Mouse (Mus musculus): Measurements from ENCODE around the gene Rapgefl1.
"Not testable (repeated sequence)": the region's sequence is repeated elsewhere in the genome, so short reads cannot be mapped to it uniquely, and the experiment has no call there.

Gene Rapgefl1

DNA sequence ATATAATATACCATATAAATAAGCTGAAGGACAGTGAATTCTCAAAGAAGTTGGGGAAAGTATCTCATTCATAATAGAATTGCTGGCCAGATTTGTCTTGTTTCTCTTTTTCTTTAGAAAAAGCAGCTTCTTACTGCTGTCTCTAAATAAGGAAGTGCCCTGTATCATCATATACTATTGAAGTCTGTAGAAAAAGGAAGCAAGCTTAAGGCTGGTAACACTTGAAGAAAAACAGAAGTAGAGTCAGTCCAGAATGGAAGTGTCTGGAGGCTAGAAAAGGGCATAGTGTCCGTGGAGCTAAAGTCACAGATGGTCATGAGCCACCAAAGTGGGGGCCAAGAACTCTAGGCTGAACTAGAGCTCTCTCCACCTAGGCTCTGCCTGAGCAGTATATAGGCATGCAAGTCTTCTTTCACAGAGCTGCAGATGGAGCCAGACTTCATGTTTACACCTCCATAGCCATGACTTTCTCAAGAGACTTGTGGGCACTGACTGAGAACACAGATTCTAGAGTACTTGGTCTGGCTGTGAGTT lies 19.8 kb upstream of the Rapgefl1 start:
- DNase-seq, result no peak

- DNase-seq, result no peak
Observed at GRCm38 (mm10) chr11:98820968-98821367, 15.6 kb upstream of the Rapgefl1 start.

- not testable (repeated sequence) for DNase-seq
Observed at GRCm38 (mm10) chr11:98826071-98826470, 10.5 kb upstream of the Rapgefl1 start.

DNA sequence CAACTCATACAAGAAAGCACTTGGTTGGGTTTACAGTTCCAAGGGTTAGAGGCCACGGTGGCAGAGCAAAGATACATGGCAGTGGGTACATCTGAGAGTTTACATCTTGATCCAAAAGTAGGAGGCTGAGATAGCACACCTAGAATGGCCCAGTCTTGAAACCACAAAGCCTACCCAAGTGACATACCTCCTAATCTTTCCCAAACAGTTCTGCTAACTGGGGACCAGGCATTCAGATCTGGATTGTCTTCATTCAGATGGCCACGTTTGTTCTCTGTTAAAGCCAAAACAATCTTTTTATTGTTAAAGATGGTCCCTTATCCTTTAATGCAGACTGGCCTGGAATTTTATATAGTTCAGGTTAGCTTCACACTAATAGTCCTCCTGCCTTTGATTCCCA lies 8.7 kb upstream of the Rapgefl1 start:
- DNase-seq, result no peak

GRCm38 (mm10) chr11:98829091-98829775 lies 7.4 kb upstream of the Rapgefl1 start:
- DNase-seq, result no peak

DNA sequence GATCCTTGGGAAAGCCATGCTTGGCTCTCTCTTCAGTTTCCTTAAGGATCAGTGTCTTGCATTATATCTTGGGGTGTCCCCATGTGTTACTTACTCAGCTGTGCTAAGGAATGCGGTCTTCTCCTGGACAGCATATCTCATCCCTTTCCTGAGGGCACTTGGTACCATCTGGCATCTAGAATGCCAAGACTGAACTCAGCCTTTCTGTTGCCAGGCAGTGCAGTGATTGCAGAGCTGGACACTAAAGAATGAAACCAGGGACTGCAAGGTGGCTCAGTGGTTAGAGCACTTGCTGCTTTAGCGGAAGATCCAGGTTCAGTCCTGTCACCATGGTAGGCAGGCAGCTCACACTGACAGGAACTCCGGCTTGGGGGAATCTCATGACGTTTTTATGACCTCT lies 6.7 kb upstream of the Rapgefl1 start:
- DNase-seq, result no peak

DNA sequence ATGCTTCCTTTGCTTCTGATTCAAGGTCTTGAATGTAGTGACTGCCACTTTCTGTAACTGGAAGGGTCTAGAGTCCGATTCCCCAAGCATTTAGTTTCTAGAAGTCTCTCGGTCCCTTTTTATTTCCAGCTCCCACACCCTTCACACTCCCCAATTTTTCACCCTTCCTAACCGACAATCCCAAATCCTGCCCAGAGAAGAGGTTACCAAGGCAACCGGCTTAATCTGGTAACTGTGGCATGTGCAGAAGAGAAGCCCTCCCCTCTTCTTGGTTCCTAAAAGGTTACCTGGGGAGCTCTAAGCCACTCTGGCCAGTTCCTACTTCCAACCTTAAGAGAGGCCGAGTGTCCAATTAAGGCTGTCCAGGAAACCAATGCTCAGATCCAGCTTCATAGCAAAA lies 1.3 kb upstream of the Rapgefl1 start:
- DNase-seq, result no peak

DNA sequence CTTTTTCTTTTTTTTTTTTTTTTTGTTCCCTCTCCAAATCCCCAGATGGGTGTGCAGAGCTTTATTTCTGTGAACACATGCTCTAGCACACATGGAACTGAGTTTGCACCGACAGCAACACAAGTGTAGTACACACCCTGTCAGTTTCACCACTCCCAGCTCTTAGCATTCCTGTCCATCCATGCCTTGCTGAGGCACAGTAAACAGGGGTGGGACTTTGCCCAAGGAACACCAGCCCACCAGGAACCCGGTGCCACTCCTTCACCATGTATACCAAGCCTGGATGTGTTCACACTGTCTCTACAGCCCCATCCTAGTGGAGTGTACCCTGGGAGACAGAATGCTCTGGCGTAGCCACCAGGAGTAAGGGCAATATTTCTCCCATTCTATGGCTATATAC lies 860 bp upstream of the Rapgefl1 start:
- DNase-seq, result no peak

- no peak for DNase-seq
Observed at GRCm38 (mm10) chr11:98836128-98836527, 457 bp upstream of the Rapgefl1 start.

DNA sequence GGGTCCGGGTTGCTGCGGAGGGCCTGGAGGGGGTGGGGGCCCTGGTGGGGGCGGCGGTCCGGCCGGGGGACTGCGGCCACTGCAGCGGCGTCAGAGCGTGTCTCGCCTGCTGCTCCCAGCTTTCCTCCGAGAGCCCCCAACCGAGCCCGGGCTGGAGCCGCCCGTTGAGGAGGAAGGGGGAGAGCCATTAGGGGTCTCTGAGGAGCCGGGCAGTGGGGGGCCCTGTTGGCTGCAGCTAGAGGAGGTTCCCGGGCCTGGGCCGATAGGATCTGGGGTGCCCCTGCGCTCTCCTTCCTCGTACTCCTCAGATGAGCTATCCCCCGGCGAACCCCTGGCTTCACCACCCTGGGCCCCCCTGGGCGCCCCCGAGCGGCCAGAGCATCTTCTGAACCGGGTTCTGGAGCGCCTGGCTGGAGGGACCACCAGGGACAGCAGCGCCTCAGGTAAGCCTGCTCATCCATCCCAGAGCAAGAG lies 683 bp downstream of the Rapgefl1 start:
- DNase-seq, result peak; percentile 46

DNA sequence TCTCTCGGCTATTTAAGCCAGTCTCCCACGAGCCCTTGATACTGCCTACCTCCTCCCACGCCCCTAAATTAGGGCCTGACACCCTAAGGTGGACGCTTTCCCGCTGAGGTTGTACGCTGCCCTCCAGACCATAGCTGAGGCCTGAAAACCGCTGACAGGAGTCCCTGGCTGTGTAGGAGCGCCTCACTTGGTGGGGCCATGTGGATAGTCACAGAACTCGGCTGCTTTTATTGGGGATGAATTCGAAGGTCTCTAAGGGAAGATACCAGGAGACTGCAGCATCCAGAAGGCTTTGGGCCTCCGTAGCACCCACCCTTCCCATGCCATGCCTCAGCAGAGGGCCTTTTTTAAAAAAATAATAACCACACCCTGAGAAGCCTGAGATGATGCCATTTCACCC lies 1.3 kb downstream of the Rapgefl1 start:
- no peak for DNase-seq

GRCm38 (mm10) chr11:98838512-98838911 lies 1.9 kb downstream of the Rapgefl1 start:
- peak; percentile 65 for DNase-seq

GRCm38 (mm10) chr11:98839402-98839801 lies 2.8 kb downstream of the Rapgefl1 start:
- DNase-seq, result no peak

DNA sequence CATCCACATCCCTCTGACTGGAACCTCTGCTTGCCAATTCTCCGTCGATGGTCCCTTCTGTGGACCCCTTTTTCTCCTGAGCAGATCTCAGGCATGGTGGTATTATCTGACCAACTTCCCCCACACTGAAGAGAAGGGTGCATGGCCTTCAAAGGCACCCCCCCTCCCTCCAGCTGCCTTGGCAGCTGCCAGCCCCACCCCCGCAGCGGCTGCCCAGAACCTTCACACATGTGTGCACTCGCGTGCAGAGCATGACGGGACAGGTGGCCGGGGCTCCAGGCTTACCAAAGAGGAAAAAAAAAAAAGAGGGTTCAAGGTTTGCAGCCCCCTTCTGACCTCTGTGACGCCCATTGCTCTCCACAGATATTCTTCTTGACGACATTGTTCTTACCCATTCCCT lies 3.3 kb downstream of the Rapgefl1 start:
- no peak for DNase-seq

DNA sequence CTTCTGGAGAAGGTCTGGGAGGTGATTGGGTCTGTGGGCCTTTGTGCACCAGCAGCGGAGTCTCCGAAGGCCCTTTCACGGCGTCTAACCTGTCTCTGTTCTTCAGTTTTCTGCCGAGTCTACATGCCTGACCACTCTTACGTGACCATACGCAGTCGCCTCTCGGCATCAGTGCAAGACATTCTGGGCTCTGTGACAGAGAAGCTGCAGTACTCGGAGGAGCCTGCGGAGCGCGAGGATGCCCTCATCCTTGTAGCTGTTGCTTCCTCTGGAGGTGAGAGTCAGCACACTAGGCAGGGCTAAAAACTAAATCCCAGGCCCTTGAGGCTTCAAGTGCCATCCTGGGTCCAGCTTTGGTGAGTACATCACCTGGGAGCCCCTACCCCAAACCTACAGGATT lies 9.4 kb downstream of the Rapgefl1 start:
- no peak for DNase-seq

- DNase-seq, result no peak
Observed at GRCm38 (mm10) chr11:98846865-98847604, 10.4 kb downstream of the Rapgefl1 start.

- no peak for DNase-seq
Observed at GRCm38 (mm10) chr11:98849196-98849894, 12.8 kb downstream of the Rapgefl1 start.

- DNase-seq, result peak; percentile 56
Observed at GRCm38 (mm10) chr11:98850100-98851093, 13.8 kb downstream of the Rapgefl1 start.

DNA sequence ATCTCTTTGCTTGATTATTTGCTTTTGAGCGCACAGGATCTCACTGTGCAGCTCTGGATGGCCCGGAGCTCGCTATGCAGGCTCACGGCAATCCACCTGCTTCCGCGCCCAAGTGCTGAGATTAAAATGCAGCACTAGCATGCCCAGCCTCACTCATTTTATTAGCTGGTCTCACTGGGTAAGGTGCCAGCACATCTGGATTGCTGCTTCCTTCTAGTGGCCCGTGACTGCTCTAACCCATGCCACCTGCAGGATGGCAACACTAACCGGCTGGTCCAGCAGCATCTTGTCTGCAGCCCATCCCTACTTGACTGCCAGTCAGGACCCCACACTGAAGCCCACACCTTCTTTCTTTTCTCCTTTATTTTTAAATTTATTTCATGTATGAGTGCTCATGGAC lies 17.5 kb downstream of the Rapgefl1 start:
- no peak for DNase-seq

DNA sequence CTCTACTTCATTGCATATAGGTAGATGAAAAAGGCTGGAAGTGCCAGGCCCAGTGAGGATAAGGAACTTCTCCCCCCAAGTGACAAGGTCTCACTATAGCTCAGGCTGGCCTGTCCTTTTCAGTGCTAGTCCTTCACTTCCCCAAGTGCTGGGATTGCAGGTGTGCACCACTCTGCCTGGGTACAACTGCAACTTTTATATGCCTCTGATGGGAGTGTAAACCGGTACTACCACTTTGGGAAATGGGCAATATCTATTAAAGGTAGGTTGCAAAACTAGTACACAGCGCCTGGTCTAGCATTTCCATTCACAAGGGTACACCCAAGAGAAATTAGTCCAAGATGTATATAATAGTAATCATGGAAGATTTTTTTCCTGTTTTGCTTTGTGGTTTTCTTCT lies 18.1 kb downstream of the Rapgefl1 start:
- DNase-seq, result no peak

GRCm38 (mm10) chr11:98858759-98859731 lies 22.5 kb downstream of the Rapgefl1 start:
- DNase-seq, result peak; percentile 85

Measured in right cerebral cortex, postnatal 14 days (tissue).